ENCODE assay signal across 8 mouse cellular contexts in genomic region chr6:67048880-67049694, GRCm38 (mm10). TPM values are rescaled to one million over a fixed set of nuclear protein-coding genes. Genes with fewer than 3 reads are reported as not detected.
DNase-seq lines count a peak whose midpoint lies in the region; ATAC-seq and TF ChIP-seq lines count a peak whose summit lies in the region.

No protein-coding gene starts in this region.

- no peak for TF ChIP-seq EP300 in lung, postnatal 0 days (IDR thresholded peaks at IDR 0.05)

- no peak overlapping the region for H3K9ac ChIP-seq in lung, postnatal 0 days (replicated peaks; ENCODE audit: low read depth)
- no peak overlapping the region for H3K9ac ChIP-seq in liver, embryonic 16.5 days (ENCODE audit: low read depth, low read length)
- no peak overlapping the region for H3K9ac ChIP-seq in stomach, embryonic 15.5 days

- no peaks in the 10 kb centered on the region for H3K27me3 ChIP-seq in lung, postnatal 0 days (replicated peaks; ENCODE audit: insufficient read depth, low read length)
- no peaks in the 10 kb centered on the region for H3K27me3 ChIP-seq in liver, embryonic 16.5 days (ENCODE audit: control insufficient read depth, insufficient read depth, low read depth, low read length)
- H3K27me3 ChIP-seq in stomach, embryonic 15.5 days (replicated peaks) = no peaks in the 10 kb centered on the region

- no peak overlapping the region for H3K4me2 ChIP-seq in lung, postnatal 0 days (replicated peaks; ENCODE audit: low read depth, low read length)
- H3K4me2 ChIP-seq in liver, embryonic 16.5 days (ENCODE audit: low read depth, low read length) = no peak overlapping the region
- no peak overlapping the region for H3K4me2 ChIP-seq in stomach, embryonic 15.5 days

- ATAC-seq in lung, postnatal 0 days = peak; percentile 85
- peak; percentile 44 for ATAC-seq in granulocyte monocyte progenitor cell, adult 5-6 weeks (replicated peaks; ENCODE audit: poor library complexity, severe bottlenecking)
- ATAC-seq in liver, embryonic 16.5 days (ENCODE audit: low read depth) = peak; percentile 37
- peak; percentile 70; the same call in 1 of the 2 replicates for ATAC-seq in stomach, embryonic 15.5 days (ENCODE audit: insufficient read depth, low FRiP score, low read depth)

- peak; percentile 50 for DNase-seq in lung, postnatal 0 days (ENCODE audit: low spot score)
- no peak for DNase-seq in lung, postnatal 36 days
- no peak for DNase-seq in heart, adult 9 months (ENCODE audit: low spot score in 2 of 2)
- no peak for DNase-seq in layer of hippocampus, adult 9-11 months
- no peak for DNase-seq in cerebellum, adult 9-11 months

- H3K4me1 ChIP-seq in lung, postnatal 0 days (ENCODE audit: insufficient read depth, low read depth, low read length) = no peaks in the 10 kb centered on the region
- peaks cover 14% of the 10 kb centered on the region for H3K4me1 ChIP-seq in liver, embryonic 16.5 days (ENCODE audit: control insufficient read depth, low read depth, low read length)
- H3K4me1 ChIP-seq in stomach, embryonic 15.5 days = 0 out of 2 replicates have a peak, but pooled peaks cover 4% of the 10 kb centered on the region

- TF ChIP-seq CTCF in lung, postnatal 0 days (IDR thresholded peaks at IDR 0.05) = no peak

- 23% methylated on average over 7 of the region's 7 CpGs for WGBS in lung, postnatal 0 days
- 37% methylated on average over 7 of the region's 7 CpGs for WGBS in liver, embryonic 16.5 days (ENCODE audit: insufficient replicate concordance)
- WGBS in stomach, embryonic 15.5 days = 30% methylated on average over 7 of the region's 7 CpGs

- no peaks in the 10 kb centered on the region for H3K9me3 ChIP-seq in lung, postnatal 0 days (ENCODE audit: low read length)
- no peaks in the 10 kb centered on the region for H3K9me3 ChIP-seq in liver, embryonic 16.5 days (replicated peaks; ENCODE audit: control insufficient read depth, low read length)
- no peaks in the 10 kb centered on the region for H3K9me3 ChIP-seq in stomach, embryonic 15.5 days

- no peak overlapping the region for H3K4me3 ChIP-seq in lung, postnatal 0 days (ENCODE audit: low read depth, low read length)
- H3K4me3 ChIP-seq in liver, embryonic 16.5 days (ENCODE audit: low read depth, low read length) = no peak overlapping the region
- no peak overlapping the region for H3K4me3 ChIP-seq in stomach, embryonic 15.5 days (replicated peaks)

- peak overlapping the region; percentile 2 for H3K27ac ChIP-seq in lung, postnatal 0 days (ENCODE audit: low read length)
- H3K27ac ChIP-seq in liver, embryonic 16.5 days (ENCODE audit: low read length) = no peak overlapping the region
- peak overlapping the region; percentile 11; the same call in 1 of the 2 replicates for H3K27ac ChIP-seq in stomach, embryonic 15.5 days

- no peaks in the 10 kb centered on the region for H3K36me3 ChIP-seq in lung, postnatal 0 days (ENCODE audit: insufficient read depth, low read length)
- H3K36me3 ChIP-seq in liver, embryonic 16.5 days (ENCODE audit: control insufficient read depth, insufficient read depth) = no peaks in the 10 kb centered on the region
- no peaks in the 10 kb centered on the region for H3K36me3 ChIP-seq in stomach, embryonic 15.5 days

RNA-seq across cellular contexts. Expression of gene Gadd45a, which starts 11.8 kb away (rescaled TPM):
- 34.7 and 35.7 TPM in 2 replicates for polyA plus RNA-seq in lung, postnatal 0 days (2015; fragmentation: Nextera tagmentation; extraction: Ambion mirVana)
- 6.2 and 12.7 TPM in 2 replicates for total RNA-seq in granulocyte monocyte progenitor cell, adult 5-6 weeks (2014; fragmentation: Nextera tagmentation)
- total RNA-seq in granulocyte monocyte progenitor cell, adult 5-6 weeks (2017) = 52.5 and 66.5 TPM in 2 replicates
- polyA plus RNA-seq in liver, embryonic 16.5 days (2015; fragmentation: Nextera tagmentation; extraction: Ambion mirVana) = 54.4 and 56.6 TPM in 2 replicates
- polyA plus RNA-seq in stomach, embryonic 15.5 days (2015; fragmentation: Nextera tagmentation; extraction: Ambion mirVana) = 26.7 and 31.5 TPM in 2 replicates
